Mouse (Mus musculus) liver, embryonic 18 days (tissue): Measurements from ENCODE around the gene Clcn2. TPM values are rescaled to one million over a fixed set of nuclear protein-coding genes. Genes with fewer than 3 reads are reported as not detected.

Source experiments
- polyA plus RNA-seq: library from polyadenylated mRNA; depleted of rRNA; stranded (reverse); fragments of >200 nt; gene quantifications from 2 replicates; pipeline ENCODE4 v1.2.3, GENCODE M21; 2012; rRNA removed

Gene Clcn2
- polyA plus RNA-seq: 13.0 and 19.6 TPM in 2 replicates

GRCm38 (mm10) chr16:20717181-20717977 is at the start of gene Clcn2, which contains the start of gene Polr2h:
Clcn2 (minus strand) TSS chr16:20717746.
Polr2h (plus strand) TSS chr16:20717665.

GRCm38 (mm10) chr16:20733731-20734730 is 16.5 kb upstream of the Clcn2 start, which contains the start of gene Thpo:
Thpo (minus strand) TSS chr16:20734511.

GRCm38 (mm10) chr16:20732925-20733730 is 15.6 kb upstream of the Clcn2 start, which contains the start of gene Chrd:
Chrd (plus strand) TSS chr16:20733127.

GRCm38 (mm10) chr16:20693111-20693701 is 24.3 kb downstream of the Clcn2 start, which contains the start of gene Fam131a:
Fam131a (plus strand) TSS chr16:20693241.

GRCm38 (mm10) chr16:20668013-20668412 is 49.5 kb downstream of the Clcn2 start, which contains the start of gene Eif4g1:
Eif4g1 (plus strand) TSS chr16:20668313.

Other genes with a start within 250 kb of the Clcn2 start
- gene Eif2b5, start 218.9 kb downstream of the Clcn2 start, polyA plus RNA-seq: 16.9 and 17.2 TPM in 2 replicates
- gene Dvl3, start 200.8 kb downstream of the Clcn2 start, polyA plus RNA-seq: 5.8 and 8.0 TPM in 2 replicates
- 288 and 314 TPM in 2 replicates for gene Ap2m1, start 182.3 kb downstream of the Clcn2 start, polyA plus RNA-seq
- 15.9 and 18.1 TPM in 2 replicates for gene Abcf3, start 169.2 kb downstream of the Clcn2 start, polyA plus RNA-seq
- 0.01 and 0.06 TPM in 2 replicates for gene Vwa5b2, start 128.3 kb downstream of the Clcn2 start, polyA plus RNA-seq
- 11.2 and 11.3 TPM in 2 replicates for gene Eef1akmt4, start 106.2 kb downstream of the Clcn2 start, polyA plus RNA-seq
- gene Gm49333, start 106.1 kb downstream of the Clcn2 start, polyA plus RNA-seq: not detected in 2 replicates
- 6.8 and 8.4 TPM in 2 replicates for gene Alg3, start 106.0 kb downstream of the Clcn2 start, polyA plus RNA-seq
- 0.12 and 0.17 TPM in 2 replicates for gene Camk2n2, start 96.5 kb downstream of the Clcn2 start, polyA plus RNA-seq
- gene Ece2, start 87.9 kb downstream of the Clcn2 start, polyA plus RNA-seq: 0.08 and 0.12 TPM in 2 replicates
- gene Psmd2, start 66.1 kb downstream of the Clcn2 start, polyA plus RNA-seq: 60.9 and 63.6 TPM in 2 replicates
- gene Eif4g1, start 49.4 kb downstream of the Clcn2 start, polyA plus RNA-seq: 81.5 and 99.1 TPM in 2 replicates
- 1.7 and 2.2 TPM in 2 replicates for gene Fam131a, start 24.5 kb downstream of the Clcn2 start, polyA plus RNA-seq
- gene Polr2h, start 81 bp downstream of the Clcn2 start, polyA plus RNA-seq: 17.4 and 17.9 TPM in 2 replicates
- 1.4 and 2.0 TPM in 2 replicates for gene Chrd, start 15.4 kb upstream of the Clcn2 start, polyA plus RNA-seq
- 5.1 and 6.1 TPM in 2 replicates for gene Thpo, start 16.8 kb upstream of the Clcn2 start, polyA plus RNA-seq